Mouse (Mus musculus): ENCODE data around the gene Atp6v0c. TPM values are rescaled to one million over a fixed set of nuclear protein-coding genes. Genes with fewer than 3 reads are reported as not detected.

Gene Atp6v0c
- polyA plus RNA-seq (2016; fragmentation: Nextera tagmentation; extraction: Ambion mirVana) = 371 and 388 TPM in 2 replicates

DNA sequence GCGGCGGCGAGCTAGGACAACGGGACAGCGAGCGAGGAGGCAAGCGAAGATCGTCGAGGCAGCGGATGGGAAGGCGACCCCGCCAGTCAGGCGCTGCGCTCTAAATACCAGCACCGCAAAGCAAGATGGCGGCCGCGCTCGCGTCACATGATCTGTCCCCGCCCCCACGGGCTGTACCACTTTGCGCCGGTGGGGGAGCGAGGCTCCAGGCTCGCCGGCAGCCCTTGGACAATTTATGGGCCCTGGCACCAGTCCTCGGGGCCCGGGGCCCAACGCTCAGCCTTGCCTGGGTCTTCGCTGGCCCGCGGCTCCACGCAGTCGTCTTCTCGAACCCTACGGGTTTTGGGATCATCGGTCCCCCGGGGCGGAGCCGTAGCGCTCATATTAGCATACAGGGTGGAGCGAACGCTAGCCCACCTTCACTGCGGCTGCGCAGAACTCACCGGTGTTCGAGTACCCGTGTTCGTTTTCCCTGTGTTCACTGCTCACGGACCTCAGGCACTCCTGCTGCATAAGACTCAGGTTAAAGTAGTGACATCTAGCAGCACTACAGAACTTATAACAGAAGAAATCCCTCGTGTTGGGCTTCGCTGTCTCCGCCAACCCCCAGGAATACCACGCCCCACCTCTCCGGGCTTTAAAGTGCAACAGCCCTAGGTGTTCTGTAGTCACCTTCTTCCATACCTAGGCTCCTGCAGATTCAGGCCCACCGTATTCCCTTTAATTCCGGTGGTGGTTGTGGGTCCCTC is at the start of gene Atp6v0c:
TSS of gene Atp6v0c (minus strand) at position 386 of the 749 bp plus-strand sequence.
- H3K4me3 ChIP-seq = peak within 1 kb of the TSS; percentile 95
- ATAC-seq = peak; percentile 86
- H3K36me3 ChIP-seq = peaks cover 33% of the 10 kb centered on the region
- H3K9me3 ChIP-seq (replicated peaks) = no peaks in the 10 kb centered on the region
- peaks cover 56% of the 10 kb centered on the region for H3K4me1 ChIP-seq
- H3K9ac ChIP-seq = peak within 1 kb of the TSS; percentile 95
- WGBS (ENCODE audit: insufficient replicate concordance) = under 1% methylated on average over 58 of the region's 58 CpGs
- H3K27ac ChIP-seq = peak within 1 kb of the TSS; percentile 89
- no peaks in the 10 kb centered on the region for H3K27me3 ChIP-seq (replicated peaks)
- H3K4me2 ChIP-seq = peak within 1 kb of the TSS; percentile 88

DNA sequence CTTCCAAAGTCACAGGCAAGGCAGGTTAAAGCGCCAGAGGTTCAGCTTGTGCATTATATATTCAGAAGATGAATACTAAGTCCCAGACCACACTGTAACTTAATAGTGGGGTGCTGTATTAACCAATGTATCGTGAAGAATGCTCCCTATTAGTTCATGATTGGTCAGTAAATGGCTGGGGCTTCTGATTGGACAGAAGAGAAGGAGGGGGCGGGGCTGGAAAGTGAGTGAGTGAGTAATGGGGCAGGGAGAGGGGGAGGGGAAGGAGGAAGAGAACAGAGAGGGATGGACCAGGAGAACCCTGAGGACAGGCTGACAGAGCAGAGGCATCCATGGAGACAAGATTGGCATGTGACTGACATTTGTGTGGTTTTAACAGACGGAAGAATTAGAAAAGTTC is 47.3 kb upstream of the Atp6v0c start:
- peaks cover 21% of the 10 kb centered on the region for H3K27me3 ChIP-seq (replicated peaks)
- no peak for ATAC-seq
- no peak overlapping the region for H3K4me2 ChIP-seq
- no peaks in the 10 kb centered on the region for H3K9me3 ChIP-seq (replicated peaks)
- H3K9ac ChIP-seq = no peak overlapping the region
- H3K27ac ChIP-seq = no peak overlapping the region
- WGBS (ENCODE audit: insufficient replicate concordance) = 78% methylated on average over 4 of the region's 4 CpGs
- H3K4me1 ChIP-seq = peaks cover 71% of the 10 kb centered on the region
- no peak overlapping the region for H3K4me3 ChIP-seq
- peaks cover 55% of the 10 kb centered on the region for H3K36me3 ChIP-seq

DNA sequence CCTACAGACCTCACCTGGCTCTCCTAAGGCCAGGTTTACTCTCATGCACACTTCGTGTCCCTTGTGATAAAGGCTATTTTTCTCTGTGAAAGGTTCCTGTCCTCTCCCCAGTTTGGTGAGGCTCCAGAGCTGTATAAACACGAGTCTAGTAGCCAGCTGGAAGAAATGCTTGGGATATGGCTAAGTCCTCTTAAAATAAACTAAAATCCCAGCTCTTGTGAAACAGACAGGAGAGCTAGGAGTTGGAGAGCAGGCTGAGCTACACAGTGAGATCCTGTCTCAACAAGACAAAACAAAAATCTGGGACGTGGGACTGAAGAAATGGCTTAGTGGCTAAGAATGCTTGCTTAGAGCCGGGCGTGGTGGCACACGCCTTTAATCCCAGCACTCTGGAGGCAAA is 43.7 kb upstream of the Atp6v0c start:
- Histone ChIP-seq H3K4me1 (peaks cover 76% of the 10 kb centered on the region), H3K27ac (no peak overlapping the region; the same call in 1 of the 2 replicates), H3K27me3 (replicated peaks) (peaks cover 42% of the 10 kb centered on the region), H3K9ac (no peak overlapping the region), H3K4me2 (no peak overlapping the region), H3K9me3 (replicated peaks) (no peaks in the 10 kb centered on the region), H3K4me3 (no peak overlapping the region), H3K36me3 (peaks cover 40% of the 10 kb centered on the region)
- no peak for ATAC-seq
- 71% methylated on average over 6 of the region's 6 CpGs for WGBS (ENCODE audit: insufficient replicate concordance)

DNA sequence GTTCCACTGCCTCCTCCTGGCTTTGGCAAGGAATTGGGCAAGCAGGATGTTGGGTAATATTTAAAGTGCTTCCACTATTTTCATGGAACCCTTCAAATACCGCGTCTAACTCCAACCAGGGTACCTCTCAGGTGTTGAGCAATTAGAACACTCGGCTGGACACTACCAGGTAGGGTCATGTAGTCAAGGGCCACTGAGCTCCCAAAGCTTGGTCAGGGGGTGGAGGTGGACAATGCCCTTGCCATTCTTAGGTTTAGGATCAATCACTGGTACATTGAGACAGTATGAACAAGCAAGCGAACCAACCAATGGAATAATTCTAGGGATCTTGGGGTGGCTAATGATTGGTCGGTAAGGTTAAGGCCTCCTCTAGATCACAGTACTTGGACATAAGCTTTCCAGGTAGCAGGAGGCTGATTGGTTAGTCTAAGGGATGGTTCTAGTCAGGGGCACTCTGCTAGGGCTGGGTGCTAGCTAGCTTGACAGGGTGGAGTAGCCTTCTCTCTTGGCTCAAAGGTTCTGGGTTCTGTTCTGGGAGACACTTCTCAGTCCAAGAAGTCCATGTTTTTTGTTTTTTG is 43.0 kb upstream of the Atp6v0c start:
- peaks cover 77% of the 10 kb centered on the region for H3K4me1 ChIP-seq

DNA sequence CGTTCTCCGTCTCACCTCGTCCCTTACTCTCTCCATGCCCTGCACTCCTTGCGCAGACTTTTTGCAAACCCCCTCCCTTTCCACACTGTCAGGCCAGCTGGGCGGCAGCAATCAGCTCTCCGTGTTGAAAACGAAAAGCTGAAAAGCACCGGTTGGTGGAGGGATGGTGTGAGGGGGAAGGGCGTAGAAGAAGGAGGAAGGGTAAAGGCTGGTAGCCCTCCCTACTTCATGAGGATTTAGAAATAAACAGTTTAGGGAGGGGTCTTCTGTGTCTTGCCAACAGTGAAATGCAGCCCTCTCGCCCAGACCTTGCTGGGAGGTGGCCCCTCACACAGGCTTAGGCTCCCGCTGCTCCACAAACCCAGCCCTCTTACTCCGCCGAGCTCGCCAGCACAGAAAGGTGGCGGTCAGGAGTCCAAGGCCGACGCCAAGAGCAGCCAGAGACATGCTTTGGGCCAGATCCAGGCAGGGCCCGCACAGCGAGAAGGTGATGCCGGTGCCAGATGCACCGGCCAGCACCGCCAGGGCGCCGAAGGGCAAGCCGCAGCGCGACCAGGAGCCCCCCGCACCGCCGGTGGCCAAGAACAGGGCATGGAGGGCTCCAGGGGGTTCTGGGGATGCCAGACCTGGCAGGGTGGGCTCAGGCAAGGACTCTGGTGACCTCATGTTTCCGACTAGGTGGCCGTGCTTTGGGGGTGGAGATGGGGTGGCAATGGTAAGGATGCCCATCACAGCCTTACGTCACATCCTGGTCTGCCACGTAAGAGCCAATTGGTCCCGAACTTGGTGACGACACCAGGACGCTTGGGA is 42.3 kb upstream of the Atp6v0c start:
- 6% methylated on average over 37 of the region's 37 CpGs for WGBS (ENCODE audit: insufficient replicate concordance)
- peaks cover 77% of the 10 kb centered on the region for H3K4me1 ChIP-seq
- H3K27ac ChIP-seq = peak overlapping the region; percentile 64; the same call in 1 of the 2 replicates
- H3K4me3 ChIP-seq = peak overlapping the region; percentile 54
- H3K9me3 ChIP-seq (replicated peaks) = no peaks in the 10 kb centered on the region
- peaks cover 27% of the 10 kb centered on the region for H3K36me3 ChIP-seq
- H3K27me3 ChIP-seq (replicated peaks) = peaks cover 52% of the 10 kb centered on the region
- no peak for ATAC-seq
- H3K4me2 ChIP-seq = peak overlapping the region; percentile 87
- peak overlapping the region; percentile 71 for H3K9ac ChIP-seq

More for the DNA sequence above, 43.0 kb upstream of the Atp6v0c start:
- Histone ChIP-seq H3K27me3 (replicated peaks) (peaks cover 47% of the 10 kb centered on the region), H3K9ac (no peak overlapping the region), H3K4me2 (peak overlapping the region; percentile 87), H3K36me3 (peaks cover 33% of the 10 kb centered on the region), H3K27ac (peak overlapping the region; percentile 21; the same call in 1 of the 2 replicates), H3K4me3 (peak overlapping the region; percentile 54), H3K9me3 (replicated peaks) (no peaks in the 10 kb centered on the region)
- WGBS (ENCODE audit: insufficient replicate concordance) = 34% methylated on average over 5 of the region's 5 CpGs
- ATAC-seq = no peak

DNA sequence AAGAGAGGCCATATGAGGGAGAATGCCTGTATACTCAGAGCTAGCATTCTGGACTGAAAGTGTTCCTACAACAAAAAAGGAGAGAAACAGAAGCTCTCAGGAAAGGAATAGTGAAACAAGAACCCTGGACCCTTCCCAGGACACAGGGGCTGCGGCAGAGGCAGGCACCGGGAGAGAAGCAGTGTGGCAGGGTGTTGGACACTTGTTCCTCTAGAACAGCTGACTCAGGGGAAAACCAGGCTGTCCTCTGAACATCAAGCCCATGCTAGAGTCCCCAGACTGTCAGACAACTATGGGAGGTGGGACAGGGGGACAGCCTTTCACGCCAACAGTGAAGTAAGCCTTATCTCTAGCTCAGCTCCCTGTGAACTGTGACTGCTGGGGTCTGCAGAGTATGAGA is 41.1 kb upstream of the Atp6v0c start:
- H3K4me3 ChIP-seq = no peak overlapping the region
- H3K4me2 ChIP-seq = peak overlapping the region; percentile 100
- ATAC-seq = no peak
- 0 out of 2 replicates have a peak overlapping the region, but pooled peaks have one; percentile 98 for H3K27ac ChIP-seq
- WGBS (ENCODE audit: insufficient replicate concordance) = 50% methylated on average over 3 of the region's 3 CpGs
- peaks cover 14% of the 10 kb centered on the region for H3K36me3 ChIP-seq
- peaks cover 52% of the 10 kb centered on the region for H3K27me3 ChIP-seq (replicated peaks)
- H3K9ac ChIP-seq = peak overlapping the region; percentile 71; the same call in 1 of the 2 replicates
- peaks cover 85% of the 10 kb centered on the region for H3K4me1 ChIP-seq
- no peaks in the 10 kb centered on the region for H3K9me3 ChIP-seq (replicated peaks)

DNA sequence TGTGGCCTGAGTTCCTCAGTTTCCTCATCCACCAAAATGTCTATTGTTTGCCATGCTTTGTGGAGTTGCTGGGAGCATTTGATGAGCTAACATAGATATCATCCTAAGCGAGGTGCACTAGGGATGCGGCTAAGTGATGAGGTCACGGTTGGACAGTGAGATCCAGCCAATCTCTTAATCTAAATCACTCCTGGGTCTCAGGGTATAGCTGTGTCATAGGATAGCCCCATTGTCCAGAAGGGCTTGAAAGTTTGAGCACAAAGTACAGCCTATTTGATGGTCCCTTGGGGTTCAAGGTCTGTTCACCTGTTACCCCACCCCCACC is 40.4 kb upstream of the Atp6v0c start:
- 58% methylated on average over 3 of the region's 3 CpGs for WGBS (ENCODE audit: insufficient replicate concordance)
- no peaks in the 10 kb centered on the region for H3K9me3 ChIP-seq (replicated peaks)
- peak overlapping the region; percentile 77 for H3K4me3 ChIP-seq
- H3K36me3 ChIP-seq = peaks cover 7% of the 10 kb centered on the region
- H3K27ac ChIP-seq = peak overlapping the region; percentile 98
- no peak for ATAC-seq
- H3K4me1 ChIP-seq = peaks cover 89% of the 10 kb centered on the region
- peak overlapping the region; percentile 88; the same call in 1 of the 2 replicates for H3K9ac ChIP-seq
- peak overlapping the region; percentile 100 for H3K4me2 ChIP-seq
- H3K27me3 ChIP-seq (replicated peaks) = peaks cover 52% of the 10 kb centered on the region

DNA sequence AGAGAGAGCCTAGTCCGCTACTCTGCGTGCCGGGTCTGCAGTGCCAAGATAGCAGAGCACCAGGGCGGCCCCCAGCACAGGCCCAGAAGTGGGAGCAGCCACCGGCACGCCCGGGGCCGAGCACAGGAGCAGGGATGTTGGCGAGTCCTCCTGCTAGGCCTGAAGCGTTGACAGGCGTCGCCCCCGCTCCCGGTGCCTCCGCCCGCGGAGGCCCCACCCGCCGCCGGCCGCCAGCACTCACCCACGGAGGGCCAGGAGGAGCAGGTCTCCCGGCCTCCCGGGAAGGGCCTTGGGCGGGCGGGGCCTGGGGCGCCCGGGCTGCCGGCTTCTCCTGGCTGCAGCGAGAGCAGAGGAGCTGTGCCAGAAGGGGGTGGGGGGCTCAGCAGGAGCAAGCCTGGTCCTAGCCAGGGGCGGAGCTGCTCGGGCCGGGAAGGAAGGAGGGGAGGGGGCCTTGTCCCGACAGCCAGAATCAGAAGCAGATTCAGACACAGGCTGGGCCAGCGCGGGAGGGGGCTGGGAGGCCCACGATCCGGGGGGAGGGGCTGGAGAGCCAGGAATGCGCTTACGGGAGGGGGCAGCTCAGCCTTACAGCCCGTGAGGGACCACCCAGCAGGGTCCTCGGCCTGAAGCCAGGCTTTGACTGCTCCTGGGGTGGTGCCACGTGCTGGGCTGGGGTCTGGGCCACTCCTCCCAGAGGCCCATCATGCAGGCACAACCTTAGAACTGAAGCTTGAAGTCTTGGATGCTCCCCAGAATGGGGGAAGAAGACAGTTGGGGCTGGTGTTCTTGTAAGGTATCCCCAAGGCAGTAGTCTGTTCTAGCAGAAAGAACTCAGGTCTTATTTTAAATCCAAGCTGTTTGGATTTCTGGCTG is 39.8 kb upstream of the Atp6v0c start, which contains the start of gene Ntn3:
TSS of gene Ntn3 (minus strand) at position 489 of the 873 bp plus-strand sequence.
- WGBS (ENCODE audit: insufficient replicate concordance) = 2% methylated on average over 41 of the region's 43 CpGs
- Histone ChIP-seq H3K27ac (peak within 1 kb of the TSS; percentile 98), H3K9me3 (replicated peaks) (no peaks in the 10 kb centered on the region), H3K36me3 (peaks cover under 1% of the 10 kb centered on the region), H3K4me2 (peak within 1 kb of the TSS; percentile 100), H3K9ac (peak within 1 kb of the TSS; percentile 88), H3K4me3 (peak within 1 kb of the TSS; percentile 77), H3K4me1 (peaks cover 90% of the 10 kb centered on the region), H3K27me3 (replicated peaks) (peaks cover 48% of the 10 kb centered on the region)
- ATAC-seq = peak; percentile 88

DNA sequence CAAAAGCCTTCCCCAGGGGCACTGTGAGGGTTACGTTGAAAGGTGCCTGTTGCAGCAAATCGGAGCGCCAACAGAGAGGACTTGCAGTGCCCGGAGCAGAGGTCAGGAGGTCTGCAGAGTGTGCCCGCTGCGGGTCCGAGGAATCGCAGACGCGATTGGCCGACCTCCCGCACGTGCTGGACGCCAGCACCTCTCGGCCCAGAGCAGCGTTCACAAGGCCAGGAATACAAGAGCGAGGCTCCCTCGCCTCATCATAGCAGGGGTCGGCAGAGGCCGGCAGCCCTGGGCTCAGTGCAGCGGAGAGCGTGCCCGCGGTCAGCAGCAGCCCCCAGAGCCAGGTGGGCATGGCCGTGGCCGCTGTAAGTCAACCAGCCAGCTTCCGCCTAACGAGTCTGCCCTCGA is 39.1 kb upstream of the Atp6v0c start:
- no peak; the same call in 1 of the 2 replicates for ATAC-seq
- Histone ChIP-seq H3K27me3 (replicated peaks) (peaks cover 46% of the 10 kb centered on the region), H3K4me3 (peak overlapping the region; percentile 77), H3K36me3 (no peaks in the 10 kb centered on the region), H3K4me2 (peak overlapping the region; percentile 100), H3K4me1 (peaks cover 95% of the 10 kb centered on the region), H3K9ac (peak overlapping the region; percentile 88), H3K27ac (peak overlapping the region; percentile 98), H3K9me3 (replicated peaks) (no peaks in the 10 kb centered on the region)
- 4% methylated on average over 29 of the region's 29 CpGs for WGBS (ENCODE audit: insufficient replicate concordance)

DNA sequence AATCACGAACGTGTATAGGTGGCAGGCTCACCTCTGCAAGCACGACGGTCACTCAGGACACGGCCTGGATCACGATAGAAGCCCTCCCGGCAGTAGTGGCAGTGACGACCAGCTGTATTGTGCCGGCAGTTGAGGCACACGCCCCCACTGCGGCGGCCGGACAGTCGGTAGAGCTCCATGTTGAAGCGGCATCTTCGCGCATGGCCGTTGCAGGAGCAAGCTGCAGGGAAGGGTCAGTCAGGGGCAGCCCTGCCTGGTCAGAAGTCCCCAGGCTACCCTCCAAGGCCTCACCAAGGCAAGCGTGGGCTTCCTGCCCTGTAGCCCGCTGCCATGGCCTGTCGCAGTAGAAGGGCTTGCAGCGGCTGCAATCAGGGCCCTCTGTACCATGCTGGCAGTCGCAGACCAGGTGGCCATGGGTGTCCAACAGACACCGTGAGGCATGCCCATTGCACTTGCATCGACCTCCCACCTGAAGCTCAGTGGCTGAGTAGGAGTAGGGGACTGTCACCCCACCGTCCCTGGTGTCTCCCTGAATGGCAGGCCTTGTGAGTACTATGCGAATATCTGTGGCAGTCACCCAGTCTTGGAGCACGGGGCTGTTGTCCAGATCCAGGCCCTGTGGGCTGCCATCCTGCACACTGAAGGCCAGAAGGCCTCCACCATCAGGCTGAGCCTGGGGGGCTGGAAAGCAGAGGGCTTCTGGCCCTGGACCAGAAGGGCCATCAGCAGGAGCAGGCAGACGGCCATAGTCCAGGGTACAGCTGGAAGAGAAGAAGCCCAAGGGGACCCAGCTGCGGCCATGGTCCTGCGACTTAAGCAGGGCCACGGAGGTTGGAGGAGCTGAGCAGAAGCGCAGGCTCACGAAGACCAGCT is 38.5 kb upstream of the Atp6v0c start:
- Histone ChIP-seq H3K4me3 (peak overlapping the region; percentile 77), H3K27ac (peak overlapping the region; percentile 98), H3K36me3 (no peaks in the 10 kb centered on the region), H3K4me1 (peaks cover 97% of the 10 kb centered on the region), H3K4me2 (peak overlapping the region; percentile 100), H3K9ac (peak overlapping the region; percentile 88), H3K9me3 (replicated peaks) (no peaks in the 10 kb centered on the region), H3K27me3 (replicated peaks) (peaks cover 43% of the 10 kb centered on the region)
- 62% methylated on average over 34 of the region's 34 CpGs for WGBS (ENCODE audit: insufficient replicate concordance)
- no peak for ATAC-seq
